Mouse (Mus musculus) lung, embryonic 15.5 days (tissue): ENCODE results near the gene Foxd3. TPM values are rescaled to one million over a fixed set of nuclear protein-coding genes. Genes with fewer than 3 reads are reported as not detected.

Experiments used
- microRNA-seq: library from miRNA; unstranded; fragments of <30 nt; microRNA quantifications from one replicate; pipeline ENCODE4, GENCODE M21; 2016
- polyA plus RNA-seq: library from polyadenylated mRNA; unstranded; fragments of >200 nt; fragmentation: Nextera tagmentation; extraction: Ambion mirVana; gene quantifications from 2 replicates; pipeline ENCODE4 v1.2.1, GENCODE M21; 2015

The Foxd3 gene
- polyA plus RNA-seq, 1 experiment from 2014 or later, result 0.10 TPM

Small RNA genes within 50 kb of the gene (microRNA-seq; reads per million reads assigned to microRNA genes)
- gene Gm23366, result not detected

Other genes starting within 250 kb of the Foxd3 start
- 19.9 and 20.2 TPM in 2 replicates for gene Alg6, start 59.4 kb downstream of the Foxd3 start, polyA plus RNA-seq
- gene Efcab7, start 172.9 kb downstream of the Foxd3 start, polyA plus RNA-seq, result 18.9 and 22.4 TPM in 2 replicates